Mouse (Mus musculus): ENCODE measurements at regions not wholly inside any gene's neighbourhood (a gene's known extent, or its start where the extent isn't known, plus 50 kb on each side); places are given as distances from the start of the nearest gene placed in this dataset.

- no peak for DNase-seq
Measured at GRCm38 (mm10) chr1:118741286-118741685, 113.5 kb downstream of the Tfcp2l1 start.

- DNase-seq = no peak
Measured at GRCm38 (mm10) chr1:118748196-118748595, 120.5 kb downstream of the Tfcp2l1 start.

GRCm38 (mm10) chr1:118752869-118753268 lies 125.1 kb downstream of the Tfcp2l1 start:
- no peak for DNase-seq

- DNase-seq = no peak
Measured at GRCm38 (mm10) chr1:118756171-118756865, 128.6 kb downstream of the Tfcp2l1 start.

- DNase-seq = no peak
Measured at GRCm38 (mm10) chr1:118757340-118758030, 129.7 kb downstream of the Tfcp2l1 start.

- DNase-seq = no peak
Measured at GRCm38 (mm10) chr1:118758031-118758400, 130.3 kb downstream of the Tfcp2l1 start.

GRCm38 (mm10) chr1:118759141-118759932 lies 131.6 kb downstream of the Tfcp2l1 start:
- peak; percentile 79 for DNase-seq

- DNase-seq = no peak
Measured at GRCm38 (mm10) chr1:118765525-118765924, 137.8 kb downstream of the Tfcp2l1 start.

GRCm38 (mm10) chr1:118768831-118769230 lies 141.1 kb downstream of the Tfcp2l1 start:
- DNase-seq = peak; percentile 32

- DNase-seq = peak; percentile 24
Measured at GRCm38 (mm10) chr1:118772261-118772660, 144.5 kb downstream of the Tfcp2l1 start.

- no peak for DNase-seq
Measured at GRCm38 (mm10) chr1:118776594-118777441, 149.1 kb downstream of the Tfcp2l1 start.

Data from right cerebral cortex, postnatal 25 days (tissue).